Mouse (Mus musculus): ENCODE data around the gene Gna14.

- peak; percentile 77 for TF ChIP-seq CTCF (IDR thresholded peaks at IDR 0.05; ENCODE audit: low read depth)
- no peak for TF ChIP-seq EP300 (IDR thresholded peaks at IDR 0.05; ENCODE audit: low read depth)
Measured at GRCm38 (mm10) chr19:16585379-16585778, 149.8 kb downstream of the Gna14 start.

All from liver, postnatal 0 days (tissue).